Mouse (Mus musculus) cerebellum, postnatal 36 days (tissue): ENCODE measurements around the gene Il6ra.
A peak's percentile ranks its signal among the peaks of the same experiment; 100 is the strongest.
"Not testable (repeated sequence)": the region's sequence is repeated elsewhere in the genome, so short reads cannot be mapped to it uniquely, and the experiment has no call there.

Experiments
- DNase-seq, 2 experiments: peaks; one replicate each; pipeline ENCODE4 v3.0.0; 2021 to 2022; ENCODE audit warnings: mixed read lengths in 2 of 2

Il6ra gene

DNA sequence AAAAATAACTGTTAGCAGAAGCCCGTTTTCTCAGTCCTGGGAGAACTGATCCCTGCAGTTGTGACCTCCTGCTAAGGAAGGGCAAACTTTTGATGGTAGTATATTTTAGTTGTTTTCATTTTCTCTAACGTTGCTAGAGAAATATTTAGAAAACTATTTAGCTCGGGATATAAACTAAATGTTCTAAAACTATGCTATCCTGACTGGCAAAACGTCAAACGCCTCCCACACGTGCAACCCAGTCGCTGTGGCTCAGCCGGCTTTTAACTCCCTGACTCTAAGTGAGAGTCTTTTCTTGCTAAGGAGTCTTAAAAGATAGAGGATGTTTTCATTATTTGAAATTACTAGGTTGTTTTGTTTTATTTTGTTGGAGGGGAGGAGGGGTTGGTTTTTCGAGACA lies 38.0 kb downstream of the Il6ra start:
- no peak for DNase-seq

- DNase-seq, result no peak
Observed at GRCm38 (mm10) chr3:89874076-89874475, 38.9 kb downstream of the Il6ra start.

GRCm38 (mm10) chr3:89872684-89873083 lies 40.3 kb downstream of the Il6ra start:
- no peak for DNase-seq

DNA sequence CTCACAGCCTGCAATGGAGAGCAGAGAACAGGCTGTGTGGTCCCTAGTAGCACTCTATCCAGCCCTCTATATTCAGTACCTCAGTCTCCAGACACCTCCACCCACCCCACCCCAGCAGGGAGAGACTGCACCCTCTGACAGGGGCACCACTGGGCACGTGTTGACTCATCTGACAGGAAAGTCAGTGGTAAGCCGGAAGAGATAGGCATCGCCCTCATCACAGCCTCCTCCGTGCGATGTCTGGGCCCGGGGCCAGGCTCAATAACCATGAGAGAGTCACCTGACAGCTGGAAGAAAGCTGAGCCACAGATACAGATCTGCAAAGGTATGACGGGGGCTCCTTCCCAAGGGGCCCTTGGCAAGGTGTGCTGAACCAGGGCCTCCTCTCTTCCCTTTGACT lies 40.8 kb downstream of the Il6ra start:
- DNase-seq, result no peak

DNA sequence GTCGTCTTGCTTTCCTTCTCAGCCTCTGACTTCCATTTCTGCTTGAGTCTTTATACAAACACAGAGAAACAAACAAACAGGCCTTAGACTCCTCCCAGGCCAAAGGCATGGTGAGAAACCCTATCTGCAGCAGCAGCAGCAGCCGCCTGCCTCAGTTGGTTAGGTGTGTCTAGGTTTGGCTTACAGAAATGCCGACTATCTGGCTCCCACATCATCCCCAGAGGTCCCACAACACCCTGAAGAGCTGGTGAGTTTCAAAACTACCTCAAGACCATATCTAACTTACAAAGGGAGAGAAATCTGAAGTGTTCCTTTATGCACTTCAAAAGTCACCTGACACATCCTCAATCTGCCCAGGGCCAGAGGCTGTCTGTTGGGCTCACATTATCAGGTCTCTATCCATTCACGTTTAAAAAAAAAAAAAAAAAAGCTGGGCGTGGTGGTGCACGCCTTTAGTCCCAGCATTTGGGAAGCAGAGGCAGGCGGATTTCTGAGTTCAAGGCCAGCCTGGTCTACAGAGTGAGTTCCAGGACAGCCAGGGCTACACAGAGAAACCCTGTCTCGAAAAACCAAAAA lies 41.6 kb downstream of the Il6ra start:
- DNase-seq, result no peak

- no peak for DNase-seq
Observed at GRCm38 (mm10) chr3:89870472-89871271, 42.3 kb downstream of the Il6ra start.

DNA sequence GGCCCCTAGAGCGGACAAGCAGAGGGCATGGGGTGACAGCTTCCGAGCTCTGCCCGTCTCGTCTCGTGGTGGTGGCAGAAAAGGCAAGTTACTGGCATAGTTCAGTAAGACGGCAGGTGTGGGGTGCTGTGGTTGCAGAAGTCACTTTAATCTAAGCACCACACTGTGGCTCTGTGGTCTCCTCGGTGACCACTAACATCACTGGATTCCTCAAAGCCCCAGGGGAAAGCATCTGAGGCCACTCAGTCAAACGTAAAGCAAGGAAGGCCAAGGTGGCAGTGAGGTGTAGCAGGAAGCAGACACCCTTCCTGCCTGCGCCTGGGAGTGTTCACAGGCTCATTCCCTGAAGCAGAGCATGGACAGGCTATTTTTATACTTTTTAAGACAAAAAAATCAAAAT lies 43.4 kb downstream of the Il6ra start:
- DNase-seq, result no peak

GRCm38 (mm10) chr3:89868956-89869355 lies 44.0 kb downstream of the Il6ra start:
- DNase-seq, result no peak

- DNase-seq, result no peak
Observed at GRCm38 (mm10) chr3:89868357-89868756, 44.6 kb downstream of the Il6ra start.

GRCm38 (mm10) chr3:89867651-89868050 lies 45.3 kb downstream of the Il6ra start:
- no peak for DNase-seq

DNA sequence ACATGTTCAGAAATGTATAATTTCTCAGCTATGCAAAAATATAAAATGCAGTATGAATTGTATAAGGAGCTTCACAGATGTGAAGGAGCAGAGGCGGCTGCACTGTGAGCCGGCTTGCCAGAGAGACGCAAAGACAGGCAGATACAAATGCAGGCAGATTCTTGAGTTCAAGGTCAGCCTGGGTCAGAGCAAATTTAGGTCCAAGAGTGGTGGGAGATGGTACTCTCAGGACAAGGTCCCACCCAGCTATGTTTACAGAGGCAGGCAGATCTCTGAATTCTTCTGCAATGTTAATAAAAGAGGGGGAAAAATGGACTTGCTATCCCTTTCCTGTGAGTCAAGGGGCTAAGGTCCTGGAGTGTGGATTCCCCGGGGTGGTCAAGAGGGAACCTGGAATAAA lies 47.2 kb downstream of the Il6ra start:
- DNase-seq, result no peak

DNA sequence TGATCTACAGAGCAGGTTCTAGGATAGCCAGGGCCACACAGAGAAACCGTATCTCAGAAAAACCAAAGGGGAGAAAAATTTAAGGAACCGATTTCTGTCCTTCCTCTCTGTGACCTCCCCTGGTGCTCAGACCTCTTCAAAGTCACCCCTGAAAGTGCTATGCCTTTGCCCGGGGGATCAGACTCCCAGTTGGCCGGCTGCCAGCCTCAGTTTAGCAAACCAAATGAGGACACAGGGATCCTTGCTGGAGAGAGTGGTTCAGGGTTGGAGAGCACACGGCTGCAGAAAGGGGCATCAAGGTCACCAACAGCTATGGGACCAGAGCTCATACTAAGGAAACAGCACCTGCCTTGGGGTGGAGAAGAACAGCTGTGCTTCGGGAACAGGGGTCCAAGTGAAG lies 48.0 kb downstream of the Il6ra start:
- DNase-seq, result no peak

- DNase-seq, result no peak
Observed at GRCm38 (mm10) chr3:89863716-89864509, 49.1 kb downstream of the Il6ra start.

DNA sequence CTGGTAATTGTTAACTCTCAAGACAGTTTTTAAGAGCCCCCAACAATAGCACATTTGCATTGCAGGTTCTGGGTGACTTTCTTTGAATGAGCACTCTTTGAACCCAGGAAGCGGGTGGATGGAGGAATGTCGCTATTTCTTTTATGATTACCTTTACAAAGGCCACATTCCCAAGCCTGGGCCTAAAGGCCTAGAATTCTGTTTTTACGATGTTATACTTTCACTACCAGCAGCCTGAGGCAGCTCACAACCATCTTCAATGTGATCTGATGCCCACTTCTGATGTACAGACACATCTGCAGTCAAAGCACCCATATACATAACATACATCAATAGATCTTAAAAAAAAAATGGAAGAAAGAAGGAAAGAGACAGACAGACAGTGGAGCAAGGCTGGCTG lies 49.7 kb downstream of the Il6ra start:
- DNase-seq, result not testable (repeated sequence)

DNA sequence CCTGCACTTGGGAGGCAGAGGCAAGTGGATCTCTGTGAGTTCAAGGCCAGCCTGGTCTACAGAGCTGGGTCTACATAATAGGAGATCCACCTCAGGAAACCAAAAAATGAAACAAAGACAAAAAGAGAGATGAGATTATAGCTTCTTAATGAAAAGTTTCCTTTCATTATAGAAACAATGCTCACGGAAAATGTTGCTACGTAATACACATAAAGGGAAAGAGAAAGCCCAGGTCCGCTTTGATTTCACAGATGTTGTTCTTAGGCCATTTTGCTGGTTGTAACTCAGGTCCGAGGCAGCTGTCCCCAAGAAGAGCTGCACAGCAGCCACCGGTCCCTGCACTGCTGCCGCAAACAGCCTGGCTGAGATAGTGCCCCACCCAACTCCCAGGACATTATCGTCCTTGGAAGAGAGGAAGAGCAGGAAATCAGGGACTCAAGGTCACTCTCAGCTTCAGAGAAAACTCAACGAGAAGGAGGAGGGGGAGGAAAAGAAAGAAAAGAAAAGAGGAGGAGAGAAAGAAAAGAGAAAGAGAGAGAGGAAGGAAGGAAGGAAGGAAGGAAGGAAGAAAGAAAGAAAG lies 50.7 kb downstream of the Il6ra start:
- no peak for DNase-seq

GRCm38 (mm10) chr3:89861070-89861469 lies 51.9 kb downstream of the Il6ra start:
- DNase-seq, result no peak

GRCm38 (mm10) chr3:89860343-89860742 lies 52.7 kb downstream of the Il6ra start:
- no peak for DNase-seq

- DNase-seq, result no peak
Observed at GRCm38 (mm10) chr3:89859936-89860335, 53.1 kb downstream of the Il6ra start.

DNA sequence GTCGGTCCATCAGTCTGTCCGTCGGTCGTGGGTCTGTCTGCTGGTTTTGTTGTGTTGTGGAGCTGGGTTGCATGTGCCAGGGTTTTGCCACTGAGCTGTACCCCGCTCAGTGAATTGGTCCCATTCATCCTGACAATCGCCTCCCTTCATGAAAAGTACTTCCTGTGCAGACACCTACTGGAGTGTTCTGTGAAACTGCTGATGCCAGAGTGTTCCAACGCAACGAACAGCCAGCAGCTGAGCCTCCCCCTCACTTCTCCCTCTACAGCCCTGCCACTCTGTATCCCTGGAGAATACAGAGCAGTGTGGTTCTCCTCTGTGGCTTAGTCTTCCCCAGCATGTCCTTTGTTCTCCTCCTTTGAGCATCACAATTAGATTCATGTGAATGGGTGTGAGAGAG lies 54.1 kb downstream of the Il6ra start:
- DNase-seq, result no peak

GRCm38 (mm10) chr3:89858123-89858522 lies 54.9 kb downstream of the Il6ra start:
- peak in 1 of 2 experiments; percentile 17 for DNase-seq

DNA sequence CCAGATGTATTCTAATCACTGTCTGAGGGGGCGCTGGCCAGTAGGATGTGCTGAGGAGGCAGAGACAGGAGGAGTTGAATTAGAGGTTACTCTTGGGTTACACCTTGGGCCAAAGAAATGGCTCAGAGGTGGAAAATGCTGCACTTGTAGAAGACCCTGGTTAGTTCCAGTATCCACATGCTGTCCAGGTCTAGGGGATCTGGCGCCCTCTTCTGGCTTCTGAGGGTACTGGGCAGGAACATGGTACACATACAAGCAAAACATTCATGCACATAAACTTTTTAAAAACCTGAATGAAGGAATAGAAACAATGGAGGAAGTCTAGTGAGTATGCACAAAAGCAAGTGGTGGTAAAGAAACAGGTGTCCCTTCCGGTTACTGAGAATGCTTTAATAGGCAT lies 55.6 kb downstream of the Il6ra start:
- DNase-seq, result no peak

- DNase-seq, result no peak
Observed at GRCm38 (mm10) chr3:89853752-89854151, 59.2 kb downstream of the Il6ra start.

- DNase-seq, result no peak
Observed at GRCm38 (mm10) chr3:89848083-89848482, 64.9 kb downstream of the Il6ra start.
